Mouse (Mus musculus) layer of hippocampus, adult 9-11 months (tissue): ENCODE data around the gene Kcnh6.
"Not testable (repeated sequence)": the region's sequence is repeated elsewhere in the genome, so short reads cannot be mapped to it uniquely, and the experiment has no call there.

Experiments used
- DNase-seq: peaks from one replicate; pipeline ENCODE4 v3.0.0; 2022

Kcnh6 gene

DNA sequence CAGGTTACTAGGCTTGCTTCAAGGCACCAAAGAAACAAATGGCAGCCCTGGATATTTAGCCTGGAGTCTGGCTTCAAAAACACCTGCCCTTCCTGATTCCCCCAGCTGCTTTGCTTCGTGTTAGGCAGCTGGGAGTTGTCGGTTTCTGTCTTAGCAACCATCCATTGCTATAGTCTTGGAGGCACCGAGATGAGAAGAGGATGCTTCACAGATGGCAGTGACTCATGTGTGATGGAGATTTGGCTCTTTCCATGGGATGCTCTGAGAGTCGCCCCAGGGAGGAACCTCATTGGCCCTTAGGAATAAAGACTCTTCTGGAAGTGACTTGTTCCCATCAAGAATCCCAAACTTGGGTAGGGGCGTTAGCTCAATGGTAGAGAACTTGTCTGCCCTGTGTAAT, 8.5 kb downstream of the Kcnh6 start:
- no peak for DNase-seq

DNA sequence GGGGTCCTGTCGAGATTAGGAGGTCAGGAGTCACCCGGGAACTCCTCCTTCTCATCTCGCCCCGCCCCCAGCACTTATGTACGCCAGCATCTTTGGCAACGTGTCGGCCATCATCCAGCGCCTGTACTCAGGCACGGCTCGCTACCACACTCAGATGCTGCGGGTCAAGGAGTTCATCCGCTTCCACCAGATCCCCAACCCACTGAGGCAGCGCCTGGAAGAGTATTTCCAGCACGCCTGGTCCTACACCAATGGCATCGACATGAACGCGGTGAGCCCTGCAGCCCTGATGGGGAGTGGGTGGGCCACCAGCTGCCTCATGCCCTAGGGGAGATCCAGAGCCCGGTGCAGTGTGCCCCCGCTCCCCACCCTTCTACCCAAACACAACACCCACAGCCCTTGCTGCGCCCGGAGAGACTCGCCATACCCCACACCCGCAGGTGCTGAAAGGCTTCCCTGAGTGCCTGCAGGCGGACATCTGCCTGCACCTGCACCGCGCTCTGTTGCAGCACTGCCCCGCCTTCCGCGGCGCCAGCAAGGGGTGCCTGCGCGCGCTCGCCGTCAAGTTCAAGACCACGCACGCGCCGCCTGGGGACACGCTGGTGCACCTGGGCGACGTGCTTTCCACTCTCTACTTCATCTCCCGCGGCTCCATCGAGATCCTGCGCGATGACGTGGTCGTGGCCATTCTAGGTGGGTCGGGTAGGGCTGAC, 12.3 kb downstream of the Kcnh6 start:
- peak; percentile 75 for DNase-seq

DNA sequence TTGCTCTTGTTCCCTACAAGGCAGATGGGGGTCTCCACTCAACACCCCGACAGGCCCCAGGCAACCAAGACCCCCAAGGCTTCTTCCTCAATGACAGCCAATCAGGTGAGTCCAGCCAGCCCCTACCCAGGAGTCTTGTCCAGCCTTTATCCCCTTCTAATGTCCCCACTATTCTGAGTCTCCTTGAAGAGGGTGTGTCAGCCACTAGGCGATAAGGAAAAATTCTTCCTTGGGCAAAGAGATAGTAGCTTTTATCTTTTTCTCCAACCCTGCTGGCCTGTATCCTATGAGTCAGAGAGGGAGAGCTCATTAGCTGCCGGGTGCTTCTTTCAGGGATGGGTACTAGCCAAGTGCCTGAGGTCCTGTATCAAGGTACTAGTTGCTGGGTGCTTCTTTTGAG, 17.9 kb downstream of the Kcnh6 start:
- DNase-seq: no peak

DNA sequence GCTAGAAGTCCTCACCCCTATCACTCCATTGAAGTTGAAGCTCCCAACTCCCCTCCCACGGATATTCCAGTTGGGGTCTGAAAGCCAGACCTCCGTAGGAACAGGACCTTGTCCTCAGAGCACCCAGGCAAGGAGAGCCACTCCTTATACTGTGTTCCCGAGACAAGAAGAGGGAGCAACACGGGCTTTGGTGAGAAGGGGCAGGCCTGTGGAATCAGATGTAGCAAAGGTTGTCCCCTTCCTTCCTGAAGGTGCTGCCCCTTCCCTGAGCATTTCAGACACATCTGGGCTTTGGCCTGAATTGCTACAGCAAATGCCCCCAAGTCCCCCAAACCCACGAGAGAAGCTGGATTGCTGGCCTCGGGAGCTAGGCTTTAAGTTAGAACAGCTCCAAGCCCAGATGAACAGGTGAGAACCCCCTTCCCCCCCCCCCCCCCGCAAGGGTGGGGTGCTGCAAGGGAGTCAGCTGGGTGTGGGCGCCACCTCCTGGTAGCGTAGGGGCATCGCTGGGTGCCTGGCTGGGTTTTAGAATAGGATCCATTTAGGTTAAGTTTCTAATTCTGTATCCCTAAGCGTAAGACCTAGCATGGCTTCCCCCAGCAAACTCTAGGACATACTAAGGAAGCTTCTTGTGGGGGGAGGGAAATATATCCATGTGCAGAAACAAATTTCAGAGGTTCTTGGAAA, 18.7 kb downstream of the Kcnh6 start:
- DNase-seq: peak; percentile 51

DNA sequence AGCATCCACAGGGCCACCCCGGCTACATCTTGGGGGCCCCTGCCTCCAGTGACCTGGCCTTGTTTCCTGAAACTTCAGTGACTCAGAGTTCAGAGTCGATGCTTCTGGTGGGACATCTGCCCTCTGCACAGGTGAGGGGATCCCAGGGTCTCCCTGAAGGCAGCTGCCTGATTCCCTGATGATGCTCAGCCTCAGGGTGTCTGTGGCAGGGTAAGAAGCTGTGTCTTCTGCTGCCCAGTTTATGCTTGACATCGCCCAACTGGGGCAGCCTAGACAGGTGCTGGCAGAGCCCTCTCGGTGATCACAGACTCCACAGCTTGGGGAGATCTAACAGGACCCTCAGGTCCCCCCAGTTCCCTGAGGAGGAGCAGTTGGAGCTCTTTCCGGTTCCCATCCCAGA, 19.7 kb downstream of the Kcnh6 start:
- no peak for DNase-seq

DNA sequence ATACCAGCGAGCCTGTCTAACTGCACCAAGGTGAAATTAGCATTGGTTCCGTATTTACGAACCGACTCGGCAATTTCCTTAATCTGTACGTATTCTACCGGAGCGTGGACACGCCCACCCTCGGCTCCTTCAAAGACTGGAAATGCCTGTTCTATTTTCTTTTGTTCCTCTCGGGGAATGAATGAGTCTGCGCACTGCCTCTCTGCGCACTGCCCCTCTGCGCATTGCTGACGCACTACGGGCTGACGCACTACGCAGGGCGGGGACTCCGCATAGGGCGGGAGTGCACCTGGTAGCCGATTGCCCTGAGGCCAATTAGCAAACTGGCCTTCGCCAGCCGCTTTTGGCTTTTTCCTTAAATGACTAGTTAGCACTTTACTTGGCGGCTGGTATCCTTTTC, 24.1 kb downstream of the Kcnh6 start:
- not testable (repeated sequence) for DNase-seq

DNA sequence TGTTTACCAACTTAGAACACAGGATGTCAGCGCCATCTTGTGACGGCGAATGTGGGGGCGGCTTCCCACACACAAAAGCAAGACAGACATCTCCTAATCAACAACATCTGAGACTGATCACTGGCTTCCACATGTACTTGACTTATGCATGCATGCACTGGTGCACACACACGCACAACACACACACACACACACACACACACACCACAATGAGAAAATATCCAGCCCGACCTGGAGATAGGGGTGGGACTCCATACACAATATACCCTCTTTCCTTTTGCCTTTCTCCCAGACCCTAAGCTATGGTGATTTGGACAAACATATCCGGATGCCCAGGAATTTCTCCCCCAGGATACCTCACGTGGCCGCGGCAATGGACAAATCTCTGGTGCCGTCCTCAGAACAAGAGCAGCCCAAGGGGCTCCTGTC, 25.6 kb downstream of the Kcnh6 start:
- DNase-seq: peak; percentile 55

DNA sequence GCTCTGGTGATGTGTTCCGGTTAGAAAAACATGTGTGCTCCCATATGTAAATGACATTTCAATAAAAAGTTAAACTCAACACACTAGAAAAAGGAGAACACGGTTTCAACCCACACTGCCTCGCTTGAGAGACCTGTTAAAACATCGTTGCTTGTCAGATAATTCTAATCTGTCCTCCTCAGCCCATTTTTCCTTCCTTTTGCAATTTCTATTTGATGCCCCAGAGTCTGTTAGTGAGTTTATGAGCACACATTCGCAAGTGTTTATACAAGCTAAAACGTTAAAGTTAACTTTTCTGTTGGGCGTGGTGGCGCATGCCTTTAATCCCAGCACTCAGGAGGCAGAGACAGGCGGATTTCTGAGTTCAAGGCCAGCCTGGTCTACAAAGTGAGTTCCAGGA, 27.1 kb downstream of the Kcnh6 start:
- no peak for DNase-seq

DNA sequence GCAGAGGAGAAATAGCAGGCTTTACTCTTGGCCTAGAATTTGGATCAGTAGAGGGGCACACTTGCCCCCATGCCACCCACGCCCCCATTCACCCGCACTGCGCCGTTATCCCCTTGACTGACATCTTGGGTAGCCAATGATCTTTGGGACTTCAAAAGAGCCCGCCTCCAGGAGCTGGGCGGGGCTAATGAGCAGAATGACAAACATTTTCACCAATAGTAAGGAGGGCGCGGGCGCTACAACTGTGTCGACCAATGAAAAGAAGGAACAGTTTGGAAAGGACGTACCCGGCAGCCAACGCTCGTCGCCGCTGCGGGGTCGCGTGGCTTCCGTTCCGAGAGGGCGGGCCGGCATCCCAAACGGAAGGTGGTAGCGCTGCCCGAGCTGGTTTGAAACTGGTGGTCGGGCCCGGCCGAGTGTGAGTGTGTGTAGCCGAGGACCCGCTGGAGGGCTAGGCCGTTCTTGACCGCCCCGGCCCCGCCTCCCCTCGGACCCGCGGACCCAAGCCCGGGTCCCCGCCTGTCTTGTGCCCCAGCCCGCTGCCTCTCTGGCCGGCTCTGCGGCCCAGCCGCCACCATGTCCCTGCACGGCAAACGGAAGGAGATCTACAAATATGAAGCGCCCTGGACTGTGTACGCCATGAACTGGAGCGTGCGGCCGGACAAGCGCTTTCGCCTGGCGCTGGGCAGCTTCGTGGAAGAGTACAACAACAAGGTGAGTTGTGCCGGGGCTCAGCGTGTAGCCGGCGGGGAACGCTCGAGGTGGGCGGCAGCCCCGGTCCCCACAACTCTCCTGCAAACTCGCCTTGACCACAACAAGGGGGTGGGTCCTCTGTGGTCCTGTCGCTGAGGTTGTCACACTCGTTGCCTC, 28.9 kb downstream of the Kcnh6 start, which contains the start of gene Dcaf7:
Dcaf7 (plus strand) TSS at position 325 of the 870 bp plus-strand sequence.
- DNase-seq: peak; percentile 98

DNA sequence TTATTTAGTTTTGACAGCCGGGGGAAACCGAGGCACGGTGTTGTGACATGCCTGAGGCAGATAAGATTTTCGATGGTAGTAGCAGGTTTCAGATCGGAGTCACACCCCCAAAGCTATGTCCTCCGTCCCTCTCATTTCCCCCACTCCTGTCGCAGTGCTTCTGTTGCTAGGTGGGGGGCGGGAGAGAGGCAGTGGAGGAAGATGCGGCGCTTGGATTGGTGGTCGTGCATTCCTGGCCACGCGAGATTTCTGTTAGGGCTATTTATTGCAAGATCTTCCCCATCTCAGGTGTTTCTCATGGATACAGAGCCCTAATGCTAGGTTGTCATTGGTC, 29.5 kb downstream of the Kcnh6 start:
- peak; percentile 91 for DNase-seq

DNA sequence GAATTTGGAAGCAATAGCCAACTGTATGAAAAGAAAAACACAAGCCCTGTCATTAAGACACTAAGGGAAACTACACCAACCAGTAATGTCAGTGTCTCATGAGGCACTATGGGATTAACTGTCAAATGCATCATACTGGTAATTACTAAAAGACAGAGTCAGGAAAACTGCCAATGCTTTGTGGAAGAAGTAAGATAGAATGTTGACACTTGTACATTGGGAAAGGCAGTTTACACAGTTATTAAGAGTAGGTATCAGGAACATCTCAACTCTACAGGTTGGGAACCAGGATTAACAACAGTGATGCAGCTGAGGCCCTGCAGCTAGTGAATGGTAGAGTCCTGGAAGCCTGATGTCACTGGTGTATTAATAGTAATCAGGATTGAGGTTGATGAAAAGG, 36.4 kb downstream of the Kcnh6 start:
- no peak for DNase-seq

DNA sequence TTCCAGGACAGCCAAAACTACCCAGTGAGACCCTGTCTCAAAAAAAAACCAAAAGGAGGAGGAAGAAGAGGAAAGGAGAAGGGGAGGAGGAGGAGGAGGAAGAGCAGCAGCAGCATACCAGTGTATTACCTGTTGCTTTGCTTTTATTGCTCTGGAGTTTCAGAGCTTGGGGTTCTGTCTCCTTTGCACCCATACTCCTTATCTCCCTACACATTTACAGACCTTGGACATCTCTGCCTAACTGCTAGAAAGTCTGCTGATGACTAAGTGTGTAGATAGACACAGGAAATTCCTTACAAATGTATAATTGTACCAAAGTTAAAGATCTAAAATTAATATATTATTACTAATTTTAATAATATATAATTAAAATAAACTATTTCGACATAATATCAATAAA, 37.3 kb downstream of the Kcnh6 start:
- no peak for DNase-seq

DNA sequence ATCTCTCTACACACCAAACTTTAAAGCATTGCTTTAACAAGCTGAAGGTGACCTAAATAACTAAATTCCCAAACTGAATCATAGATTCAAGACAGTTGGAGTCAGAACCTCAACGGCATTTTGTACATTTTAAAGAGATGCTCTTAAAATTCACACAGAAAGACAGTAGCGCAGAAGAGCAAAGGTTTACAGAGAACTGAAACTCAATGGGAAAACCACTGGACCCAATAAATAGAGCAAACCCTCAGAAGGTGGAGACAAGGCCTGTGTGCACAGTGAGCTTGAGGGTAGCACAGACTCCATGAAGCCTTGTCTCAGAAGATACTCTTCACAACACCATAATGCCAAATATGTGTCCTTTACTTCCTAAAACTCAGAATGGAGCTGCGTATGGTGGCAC, 37.9 kb downstream of the Kcnh6 start:
- no peak for DNase-seq

DNA sequence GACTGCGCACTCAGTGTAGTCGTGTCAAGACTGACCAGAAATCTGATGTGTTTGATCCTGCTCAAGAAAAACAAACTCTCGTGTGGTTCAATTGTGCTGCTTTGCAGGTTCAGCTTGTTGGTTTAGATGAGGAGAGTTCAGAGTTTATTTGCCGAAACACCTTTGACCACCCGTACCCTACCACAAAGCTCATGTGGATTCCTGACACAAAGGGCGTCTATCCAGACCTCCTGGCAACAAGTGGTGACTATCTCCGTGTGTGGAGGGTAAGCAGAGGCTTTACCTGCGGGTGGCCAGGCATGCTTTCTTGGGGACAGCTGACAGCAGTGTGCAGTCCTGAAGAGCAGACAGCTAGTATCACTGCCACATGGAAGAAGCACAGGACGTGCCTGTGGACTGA, 38.7 kb downstream of the Kcnh6 start:
- no peak for DNase-seq

DNA sequence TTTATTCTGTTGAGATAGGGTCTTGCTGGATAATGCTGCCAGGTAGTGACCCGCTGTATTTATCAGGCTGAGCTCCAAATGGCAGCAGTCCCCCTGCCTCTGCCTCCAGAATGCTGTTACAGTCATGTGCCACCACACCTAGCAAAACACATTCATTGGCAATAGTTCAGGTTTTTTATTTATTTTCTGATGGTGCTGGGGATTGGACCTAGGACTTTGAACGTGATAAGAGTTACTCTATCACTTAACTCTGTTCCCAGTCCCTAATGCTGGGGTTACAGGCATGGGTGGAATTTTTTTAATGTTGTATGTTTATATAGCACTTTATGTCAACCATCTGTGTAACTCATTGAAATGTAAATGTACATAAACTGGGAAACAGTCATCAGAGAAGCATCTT, 46.0 kb downstream of the Kcnh6 start:
- DNase-seq: no peak

DNA sequence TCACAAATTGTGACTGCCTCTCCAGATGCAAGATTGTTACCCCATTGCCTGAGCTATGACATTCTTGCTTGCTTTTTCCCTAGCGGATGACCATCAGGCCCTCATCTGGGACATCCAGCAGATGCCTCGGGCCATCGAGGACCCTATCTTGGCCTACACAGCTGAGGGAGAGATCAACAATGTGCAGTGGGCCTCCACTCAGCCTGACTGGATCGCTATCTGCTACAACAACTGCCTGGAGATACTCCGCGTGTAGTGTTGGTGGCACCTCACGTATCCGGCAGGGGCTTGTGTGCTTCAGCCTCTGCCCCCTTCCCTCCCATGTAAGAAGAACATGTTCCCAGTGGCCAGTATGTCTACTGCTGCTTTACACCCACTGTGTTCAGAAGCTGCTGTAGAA, 46.7 kb downstream of the Kcnh6 start:
- DNase-seq: no peak

DNA sequence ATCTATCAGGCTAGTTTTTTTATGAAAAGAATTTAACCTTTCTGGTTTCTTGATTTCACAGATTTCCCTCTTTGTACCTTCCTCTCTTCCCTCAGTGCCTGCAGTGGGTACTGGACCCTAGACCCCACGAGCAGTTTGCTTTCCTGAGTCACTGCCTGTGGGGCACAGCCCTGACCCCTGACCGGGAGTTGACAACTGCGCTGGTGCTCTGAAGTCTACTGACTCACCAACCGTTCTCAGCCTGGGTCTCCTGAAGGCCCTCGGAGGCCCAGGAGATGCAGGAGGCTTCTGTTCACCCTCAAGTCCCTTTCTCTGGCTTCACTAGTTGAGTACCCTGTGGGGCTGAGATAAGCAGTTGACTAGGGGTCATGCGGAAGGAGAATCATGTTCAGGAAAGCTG, 47.4 kb downstream of the Kcnh6 start:
- no peak for DNase-seq

DNA sequence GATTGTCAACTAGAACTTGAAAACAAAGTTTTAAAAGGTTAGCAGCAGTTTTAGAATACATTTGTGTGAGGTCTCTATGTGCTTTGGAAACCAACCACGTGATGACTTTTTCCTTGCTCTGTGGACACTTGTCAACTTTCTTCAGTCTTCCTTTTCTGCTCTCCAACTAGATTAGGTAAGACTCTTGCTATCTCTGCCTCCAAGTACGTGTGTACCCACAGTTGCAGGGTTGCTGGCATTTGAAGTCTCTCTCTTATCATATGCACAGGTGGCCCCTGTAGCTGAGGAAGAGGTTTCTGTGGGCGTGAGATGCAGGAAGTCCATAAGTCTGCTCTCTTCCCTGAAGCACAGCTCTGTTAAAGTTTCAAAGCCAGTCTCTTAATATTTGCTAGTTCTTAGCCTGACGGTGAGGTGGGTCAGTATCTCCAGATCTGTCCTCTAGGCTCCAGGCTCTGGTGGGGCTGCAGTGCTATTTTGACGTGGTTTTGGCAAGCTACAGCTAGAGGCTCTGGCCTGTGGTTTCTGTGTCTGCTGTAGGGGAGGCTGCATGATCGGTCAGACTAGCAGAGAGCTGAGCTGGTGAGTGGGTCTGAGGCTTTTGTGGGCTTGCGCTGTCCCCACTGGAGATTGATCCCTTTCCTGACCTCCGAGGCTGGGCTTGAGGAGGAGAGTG, 49.0 kb downstream of the Kcnh6 start:
- no peak for DNase-seq

DNA sequence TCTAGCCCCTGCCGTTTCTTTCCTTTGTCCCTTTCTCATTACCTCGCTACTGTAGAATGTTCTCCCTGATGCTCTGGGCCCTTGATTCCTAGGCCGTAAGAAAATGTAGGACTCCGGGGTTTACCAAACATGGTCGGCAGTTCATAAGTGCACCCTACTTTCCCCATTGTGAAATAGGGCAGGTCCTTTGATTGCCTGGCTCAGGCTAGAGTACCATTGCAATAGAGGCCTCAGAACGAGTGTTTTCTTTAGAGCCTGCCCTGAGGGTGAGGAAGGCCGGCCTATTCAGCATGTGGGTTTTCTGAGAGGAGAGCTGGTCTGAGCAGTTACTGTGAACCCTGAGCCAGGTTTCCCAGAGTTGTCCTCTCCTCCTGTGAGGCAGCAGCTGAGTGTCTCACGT, 50.1 kb downstream of the Kcnh6 start:
- no peak for DNase-seq

DNA sequence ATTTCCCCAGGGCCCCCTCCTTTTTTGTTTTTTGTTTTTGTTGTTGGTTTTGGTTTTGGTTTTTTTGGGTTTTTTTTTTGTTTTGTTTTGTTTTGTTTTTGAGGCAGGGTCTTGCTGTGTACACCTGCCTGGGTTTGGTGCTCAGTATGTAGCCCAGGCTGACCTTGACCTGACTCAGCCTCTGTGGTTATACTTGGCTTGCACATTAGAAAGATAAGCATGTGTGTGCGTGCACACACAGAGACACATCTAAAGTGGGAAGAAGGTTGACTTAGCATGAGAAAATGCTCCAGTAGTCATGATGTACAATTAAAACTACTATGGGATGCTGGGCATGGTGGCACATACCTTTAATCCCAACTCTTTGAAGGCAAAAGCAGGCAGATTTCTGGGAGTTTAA, 52.6 kb downstream of the Kcnh6 start:
- no peak for DNase-seq

DNA sequence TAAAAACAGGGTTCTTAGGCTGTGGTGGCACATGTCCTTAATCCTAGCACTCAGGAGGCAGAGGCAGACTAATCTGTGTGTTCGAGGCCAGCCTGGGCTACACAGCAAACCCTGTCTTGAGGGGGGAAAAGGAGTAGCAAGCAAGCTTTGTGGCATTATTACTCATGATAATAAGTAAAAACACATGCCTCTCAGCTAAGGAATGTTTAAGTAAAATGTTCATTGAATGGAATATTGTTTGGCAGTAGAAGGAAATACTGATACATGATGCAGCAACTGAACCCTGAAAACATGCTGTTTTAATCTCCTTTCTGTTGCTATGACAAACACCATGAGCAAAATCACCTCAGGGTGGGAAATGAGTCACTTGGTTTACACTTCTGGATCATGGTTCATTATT, 53.4 kb downstream of the Kcnh6 start:
- DNase-seq: no peak

DNA sequence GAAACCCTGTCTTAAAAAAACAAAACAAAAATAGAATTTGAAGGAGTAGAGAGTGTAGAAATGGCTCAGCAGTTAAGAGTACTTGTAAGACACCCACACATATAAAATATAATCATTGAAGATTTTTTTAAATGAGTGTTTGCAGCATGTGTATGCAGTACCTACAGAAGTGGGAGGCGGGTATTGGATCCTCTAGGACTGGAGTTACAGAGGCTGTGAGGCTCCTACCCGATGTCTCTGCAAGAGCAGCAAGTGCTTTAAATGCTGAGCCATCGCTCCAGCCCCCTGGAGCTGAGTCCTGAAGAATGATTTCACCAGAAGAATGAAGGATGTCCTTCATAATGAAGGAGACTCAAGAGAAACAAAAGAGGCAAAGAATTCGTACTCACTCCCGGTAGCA, 55.8 kb downstream of the Kcnh6 start:
- no peak for DNase-seq
